Mouse (Mus musculus): ENCODE measurements around the gene Gm44579. TPM values are rescaled to one million over a fixed set of nuclear protein-coding genes. Genes with fewer than 3 reads are reported as not detected.

Gm44579 gene
- total RNA-seq (2017) = not detected in 3 replicates

DNA sequence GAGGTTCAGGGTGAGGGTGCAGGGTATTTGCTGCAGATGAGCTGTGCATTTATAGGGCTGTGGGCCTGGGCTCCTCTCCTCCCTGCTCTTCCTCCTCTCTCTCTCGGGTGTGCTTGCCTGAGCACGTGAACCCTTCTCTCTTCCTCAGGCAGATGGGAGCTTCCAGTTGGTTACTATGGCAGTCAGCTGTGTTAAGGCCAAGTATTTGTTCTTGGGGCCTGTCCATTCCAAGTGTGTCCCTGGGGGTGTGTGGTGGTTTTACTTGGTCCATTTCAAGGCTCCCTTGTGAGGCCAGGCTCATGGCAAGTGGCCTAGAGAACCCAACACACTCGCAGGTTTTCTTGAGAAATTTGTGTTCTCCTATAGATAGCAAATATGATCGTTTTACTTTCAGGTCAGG, at the start of gene Gm44579, which contains the start of gene Olfr287:
TSS of gene Gm44579 (minus strand) at position 101 of the 400 bp plus-strand sequence.
TSS of gene Olfr287 (minus strand) at position 180 of the 400 bp plus-strand sequence.
- no peak for ATAC-seq (replicated peaks; ENCODE audit: insufficient number of reproducible peaks, low FRiP score, low TSS enrichment, poor library complexity, severe bottlenecking)

DNA sequence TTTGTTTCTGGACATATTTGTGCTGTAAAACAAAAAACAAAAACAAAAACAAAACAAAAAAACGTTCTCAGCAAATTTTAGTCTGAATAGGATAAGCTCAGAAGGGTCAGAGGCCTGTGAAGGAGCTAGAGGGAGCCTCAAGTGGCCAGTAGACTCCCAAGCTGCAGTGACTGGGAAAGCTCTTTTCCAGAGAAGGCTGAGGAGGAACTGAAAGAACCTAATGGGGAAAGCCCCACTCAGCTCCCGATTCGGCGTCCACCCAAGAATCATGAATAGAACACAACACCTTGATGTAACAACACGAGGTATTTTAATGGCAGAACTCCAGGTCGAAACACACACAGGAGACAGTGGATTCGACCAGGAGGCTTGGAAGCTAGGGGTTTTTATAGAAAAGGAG, 37.0 kb upstream of the Gm44579 start:
- no peak for ATAC-seq (replicated peaks; ENCODE audit: insufficient number of reproducible peaks, low FRiP score, low TSS enrichment, poor library complexity, severe bottlenecking)

DNA sequence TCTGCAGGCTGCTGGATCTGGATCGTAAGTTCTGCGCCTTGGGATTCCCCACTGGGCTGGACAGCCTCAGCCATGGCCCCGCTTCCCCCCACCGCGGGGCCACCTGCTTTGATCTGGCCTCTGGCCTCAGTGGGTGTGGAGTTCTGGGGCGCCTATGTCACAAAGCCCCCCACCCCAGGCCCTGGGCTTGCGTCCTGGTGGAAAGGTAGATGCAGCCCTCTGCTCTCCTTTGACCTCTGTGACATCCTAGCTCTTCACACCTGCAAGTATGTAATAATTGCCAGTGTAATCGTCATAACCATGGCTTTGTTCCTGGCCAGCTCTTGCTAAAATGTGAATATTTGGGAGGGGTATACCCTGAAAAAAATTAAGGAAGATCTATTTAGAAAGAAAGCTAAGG, 36.4 kb upstream of the Gm44579 start, which contains the start of gene H1fnt:
TSS of gene H1fnt (minus strand) at position 101 of the 400 bp plus-strand sequence.
- no peak for ATAC-seq (replicated peaks; ENCODE audit: insufficient number of reproducible peaks, low FRiP score, low TSS enrichment, poor library complexity, severe bottlenecking)

DNA sequence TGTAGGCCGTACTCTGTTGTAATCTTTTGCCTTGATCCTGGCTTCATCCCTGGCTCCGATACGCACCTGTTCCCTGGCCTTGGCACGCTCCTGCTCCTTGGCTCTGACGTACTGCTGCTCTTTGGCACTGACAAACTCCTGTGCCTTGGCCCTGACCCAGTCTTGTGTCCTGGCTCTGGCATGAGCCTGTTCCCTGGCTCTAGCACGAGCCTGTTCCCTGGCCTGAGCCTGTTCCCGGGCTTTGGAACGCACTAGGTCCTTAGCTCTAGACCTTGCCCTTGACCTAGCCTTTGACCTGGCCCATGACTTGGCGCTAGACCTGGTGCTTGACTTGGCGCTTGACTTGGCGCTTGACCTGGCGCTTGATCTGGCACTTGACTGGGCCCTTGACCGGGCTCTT, 35.5 kb upstream of the Gm44579 start:
- ATAC-seq (replicated peaks; ENCODE audit: insufficient number of reproducible peaks, low FRiP score, low TSS enrichment, poor library complexity, severe bottlenecking) = no peak

DNA sequence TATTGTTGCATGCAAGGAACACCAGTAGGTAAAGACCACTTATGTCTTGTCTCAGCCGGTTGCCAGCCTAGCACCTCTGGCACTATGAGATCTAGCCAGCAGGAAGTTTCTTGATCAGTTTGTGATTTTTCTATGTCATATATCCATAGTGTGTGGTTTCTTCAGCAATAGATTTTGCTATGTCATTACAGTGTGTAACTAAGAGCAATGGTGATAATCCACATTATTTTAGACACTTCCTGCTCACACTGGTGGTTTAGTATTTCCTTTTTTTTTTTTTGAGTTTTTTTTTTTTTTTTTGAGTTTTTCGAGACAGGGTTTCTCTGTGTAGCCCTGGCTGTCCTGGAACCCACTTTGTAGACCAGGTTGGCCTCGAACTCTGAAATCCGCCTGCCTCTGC, 14.7 kb upstream of the Gm44579 start:
- ATAC-seq (replicated peaks; ENCODE audit: insufficient number of reproducible peaks, low FRiP score, low TSS enrichment, poor library complexity, severe bottlenecking) = no peak

DNA sequence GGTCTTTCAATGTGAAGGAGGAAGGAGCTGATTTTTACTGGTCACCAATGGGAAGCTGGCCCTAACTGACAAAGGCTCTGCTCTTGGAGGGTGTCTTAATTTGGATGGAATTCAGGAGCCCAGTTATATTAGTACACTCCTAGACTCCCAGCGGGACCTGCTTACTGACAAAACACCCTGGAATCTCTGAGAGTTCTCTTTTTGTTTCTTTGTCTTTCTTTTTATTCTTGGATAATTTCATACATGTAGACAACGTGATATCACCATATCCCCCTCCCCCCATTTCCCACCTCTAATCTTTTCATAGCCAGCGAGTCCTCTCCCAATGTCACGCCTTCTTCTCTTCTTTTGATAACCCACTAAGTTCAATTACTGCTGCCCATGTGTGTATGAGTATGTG, 13.6 kb upstream of the Gm44579 start, which contains the start of gene Olfr286:
TSS of gene Olfr286 (minus strand) at position 101 of the 400 bp plus-strand sequence.
- no peak for ATAC-seq (replicated peaks; ENCODE audit: insufficient number of reproducible peaks, low FRiP score, low TSS enrichment, poor library complexity, severe bottlenecking)

DNA sequence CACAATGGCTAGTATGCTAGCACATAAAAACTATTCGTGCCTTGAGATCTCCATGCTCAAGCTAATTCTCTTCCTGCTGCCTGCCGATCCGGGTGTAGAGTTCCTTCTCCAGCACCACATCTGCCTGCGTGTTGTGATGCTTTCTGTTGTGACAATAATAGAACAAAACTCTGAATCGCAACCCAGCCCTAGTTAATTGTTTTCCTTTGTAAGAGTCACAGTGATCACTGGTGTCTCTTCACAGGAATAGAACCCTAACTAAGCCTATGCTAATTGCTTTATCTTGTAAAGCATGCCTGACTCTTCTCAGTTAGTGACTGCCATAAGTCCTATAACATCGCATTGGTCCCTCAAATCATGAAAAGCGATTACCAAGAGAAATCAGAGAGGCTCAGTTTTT, 5.3 kb upstream of the Gm44579 start:
- no peak for ATAC-seq (replicated peaks; ENCODE audit: insufficient number of reproducible peaks, low FRiP score, low TSS enrichment, poor library complexity, severe bottlenecking)

DNA sequence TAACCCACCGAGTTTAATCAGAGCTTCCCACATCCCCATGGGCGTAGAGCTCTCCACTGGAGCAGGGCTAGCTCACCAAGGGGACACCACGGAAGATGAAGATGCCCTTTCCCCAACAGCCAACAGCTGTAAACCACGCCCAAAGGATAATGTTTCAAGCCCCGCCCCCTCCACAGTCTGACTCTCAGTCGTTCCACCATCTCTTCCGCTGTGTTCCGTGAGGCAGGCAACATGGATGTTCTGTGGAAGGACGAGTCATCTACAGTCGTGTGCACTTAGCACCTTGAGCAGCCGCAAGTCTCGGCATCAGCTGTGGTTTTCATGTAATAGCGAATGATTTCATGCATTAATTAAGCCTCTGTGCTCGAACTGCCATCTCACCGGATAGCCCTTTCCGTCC, 4.8 kb upstream of the Gm44579 start:
- no peak for ATAC-seq (replicated peaks; ENCODE audit: insufficient number of reproducible peaks, low FRiP score, low TSS enrichment, poor library complexity, severe bottlenecking)

DNA sequence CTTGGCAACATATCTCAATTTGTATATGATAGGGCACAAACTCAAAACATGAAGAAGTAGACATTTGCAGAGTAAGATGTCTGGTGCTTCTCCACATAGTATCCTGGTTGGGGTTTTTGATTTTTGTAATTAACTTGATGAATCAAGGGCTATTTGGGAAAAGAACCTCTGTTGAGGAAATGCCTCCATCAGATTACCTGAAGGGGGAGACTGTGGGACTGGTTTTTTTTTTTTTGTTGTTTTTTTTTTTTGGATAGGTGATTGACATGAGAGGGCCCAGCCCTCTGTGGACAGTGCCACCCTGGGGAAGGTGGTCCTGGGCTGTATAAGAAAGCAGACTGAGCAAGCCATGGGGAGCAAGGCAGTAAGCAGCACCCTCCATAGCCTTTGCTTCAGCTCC, 1.6 kb upstream of the Gm44579 start:
- ATAC-seq (replicated peaks; ENCODE audit: insufficient number of reproducible peaks, low FRiP score, low TSS enrichment, poor library complexity, severe bottlenecking) = no peak

DNA sequence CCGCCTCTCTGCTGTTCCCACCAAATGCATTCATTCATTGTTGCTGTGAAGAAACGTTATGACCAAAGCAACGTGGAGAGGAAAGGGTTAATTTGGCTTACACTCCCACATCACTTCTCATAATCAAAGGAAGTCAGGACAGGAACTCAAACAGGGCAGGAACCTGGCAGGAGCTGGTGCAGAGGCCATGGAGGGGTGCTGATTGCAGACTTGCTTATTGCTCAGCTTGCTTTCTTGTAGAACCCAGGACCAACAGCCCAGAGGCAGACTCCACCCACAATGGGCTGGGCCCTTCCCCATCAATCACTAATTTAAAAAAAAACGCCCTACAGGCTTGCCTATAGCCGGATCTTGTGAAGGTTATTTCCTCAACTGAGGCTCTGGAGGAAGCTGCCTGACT, 6.6 kb downstream of the Gm44579 start:
- ATAC-seq (replicated peaks; ENCODE audit: insufficient number of reproducible peaks, low FRiP score, low TSS enrichment, poor library complexity, severe bottlenecking) = no peak

DNA sequence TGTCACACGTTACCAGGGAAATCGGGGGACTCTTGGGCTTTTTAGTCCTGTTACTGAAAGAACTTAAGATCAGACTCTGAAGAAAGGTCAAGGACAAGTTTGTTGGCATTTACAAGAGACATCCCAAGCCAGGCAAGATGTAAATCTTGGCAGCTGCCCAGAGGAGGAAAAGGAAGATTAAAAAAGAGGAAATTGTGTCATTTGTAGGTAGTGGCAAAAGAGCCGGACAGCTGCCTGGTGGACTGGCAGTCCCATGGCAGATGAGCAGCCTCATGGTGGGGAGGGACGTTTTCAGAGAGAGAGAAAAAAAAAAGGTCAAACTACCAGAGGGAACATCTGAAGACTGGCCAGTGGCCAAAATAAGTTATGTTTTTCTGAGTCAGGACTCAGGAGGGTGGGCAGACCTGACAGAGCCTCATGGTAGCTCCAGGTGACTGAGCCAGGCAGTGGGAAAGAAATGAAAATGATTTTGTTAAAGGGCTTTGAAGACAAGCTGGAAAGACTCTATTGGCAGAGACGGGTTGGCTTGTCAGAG, 7.4 kb downstream of the Gm44579 start:
- ATAC-seq (replicated peaks; ENCODE audit: insufficient number of reproducible peaks, low FRiP score, low TSS enrichment, poor library complexity, severe bottlenecking) = no peak

DNA sequence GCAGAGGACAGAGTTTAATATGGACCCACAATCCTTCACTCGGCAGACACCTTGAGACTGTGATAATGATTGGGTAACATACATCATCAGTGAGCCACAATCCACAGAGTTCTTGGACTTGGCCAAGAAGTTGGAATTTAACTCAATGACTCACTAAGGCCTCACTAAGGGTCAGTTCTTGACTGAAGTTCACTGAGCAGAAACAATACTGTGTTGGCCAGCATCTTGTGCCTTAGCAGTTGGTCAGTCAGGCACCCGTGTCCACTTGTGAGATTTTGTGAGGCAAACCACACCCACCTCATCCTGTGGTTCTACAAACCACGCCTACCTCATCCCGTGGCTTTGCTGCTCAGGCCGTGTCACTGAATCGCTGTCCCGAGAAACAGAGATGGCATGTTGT, 11.1 kb downstream of the Gm44579 start:
- ATAC-seq (replicated peaks; ENCODE audit: insufficient number of reproducible peaks, low FRiP score, low TSS enrichment, poor library complexity, severe bottlenecking) = no peak

DNA sequence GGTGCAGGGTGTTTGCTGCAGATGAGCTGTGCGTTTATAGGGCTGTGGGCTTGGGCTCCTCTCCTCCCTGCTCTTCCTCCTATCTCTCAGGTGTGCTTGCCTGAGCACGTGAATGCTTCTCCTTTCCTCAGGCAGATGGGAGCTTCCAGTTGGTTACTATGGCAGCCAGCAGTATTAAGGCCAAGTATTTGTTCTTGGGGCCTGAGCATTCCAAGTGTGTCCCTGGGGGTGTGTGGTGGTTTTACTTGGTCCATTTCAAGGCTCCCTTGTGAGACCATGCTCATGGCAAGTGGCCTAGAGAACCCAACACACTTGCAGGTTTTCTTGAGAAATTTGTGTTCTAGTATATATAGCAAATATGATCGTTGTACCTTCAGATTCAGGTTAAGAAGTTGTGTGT, 25.3 kb downstream of the Gm44579 start, which contains the start of gene Olfr288:
TSS of gene Olfr288 (minus strand) at position 101 of the 400 bp plus-strand sequence.
- no peak for ATAC-seq (replicated peaks; ENCODE audit: insufficient number of reproducible peaks, low FRiP score, low TSS enrichment, poor library complexity, severe bottlenecking)

DNA sequence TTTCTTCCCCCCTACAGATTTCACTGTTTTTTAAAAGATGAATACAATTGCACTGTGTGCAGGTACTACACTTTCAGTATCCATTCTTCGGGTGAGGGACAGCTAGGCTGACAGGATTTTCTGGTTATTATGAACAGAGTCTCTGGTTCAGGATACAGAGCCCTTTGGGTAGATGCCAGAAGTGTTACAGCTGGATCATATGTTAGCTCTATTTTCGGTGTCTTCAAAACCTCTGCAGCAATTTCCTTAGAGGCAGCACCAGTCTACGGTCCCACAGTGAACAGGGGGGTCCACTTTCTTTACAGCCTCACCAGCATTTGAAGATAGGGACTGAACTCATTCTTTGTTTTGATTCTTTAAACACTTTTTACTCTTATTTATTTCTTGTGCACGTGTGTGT, 36.3 kb downstream of the Gm44579 start:
- ATAC-seq (replicated peaks; ENCODE audit: insufficient number of reproducible peaks, low FRiP score, low TSS enrichment, poor library complexity, severe bottlenecking) = no peak

DNA sequence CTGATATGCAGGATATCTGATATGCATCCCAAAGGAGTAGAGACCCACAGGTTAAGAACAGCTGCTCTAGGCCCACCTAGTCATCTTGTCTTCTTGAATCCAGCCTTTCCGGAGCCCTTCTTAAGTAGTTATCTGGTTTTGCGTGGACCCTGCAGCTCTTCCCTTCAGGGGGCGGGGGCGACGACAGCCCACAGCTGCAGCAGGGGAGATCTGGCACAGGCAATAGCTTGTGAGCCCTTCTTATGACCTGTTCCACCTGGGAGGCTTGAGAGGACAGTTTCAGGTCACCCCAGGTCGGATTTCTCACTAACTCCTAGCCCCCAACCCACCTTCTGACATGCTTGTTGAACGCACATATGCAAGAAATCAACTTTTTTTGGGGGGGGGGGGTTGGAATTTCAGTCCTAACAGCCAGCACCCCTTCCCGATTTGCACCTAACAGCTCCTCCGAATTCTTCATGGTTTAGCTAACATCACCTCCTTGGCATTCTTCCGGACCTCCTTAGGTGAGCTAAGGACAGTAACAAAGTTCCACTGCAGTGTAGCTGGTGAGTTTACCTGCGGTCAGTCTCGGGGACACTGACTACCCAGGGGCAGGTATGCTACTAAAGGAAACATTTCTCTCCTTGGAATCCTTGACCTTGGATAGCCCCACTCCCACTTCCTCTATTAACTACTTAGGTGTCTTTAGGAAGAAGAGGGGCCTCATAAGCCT, 38.8 kb downstream of the Gm44579 start:
- ATAC-seq (replicated peaks; ENCODE audit: insufficient number of reproducible peaks, low FRiP score, low TSS enrichment, poor library complexity, severe bottlenecking) = no peak

DNA sequence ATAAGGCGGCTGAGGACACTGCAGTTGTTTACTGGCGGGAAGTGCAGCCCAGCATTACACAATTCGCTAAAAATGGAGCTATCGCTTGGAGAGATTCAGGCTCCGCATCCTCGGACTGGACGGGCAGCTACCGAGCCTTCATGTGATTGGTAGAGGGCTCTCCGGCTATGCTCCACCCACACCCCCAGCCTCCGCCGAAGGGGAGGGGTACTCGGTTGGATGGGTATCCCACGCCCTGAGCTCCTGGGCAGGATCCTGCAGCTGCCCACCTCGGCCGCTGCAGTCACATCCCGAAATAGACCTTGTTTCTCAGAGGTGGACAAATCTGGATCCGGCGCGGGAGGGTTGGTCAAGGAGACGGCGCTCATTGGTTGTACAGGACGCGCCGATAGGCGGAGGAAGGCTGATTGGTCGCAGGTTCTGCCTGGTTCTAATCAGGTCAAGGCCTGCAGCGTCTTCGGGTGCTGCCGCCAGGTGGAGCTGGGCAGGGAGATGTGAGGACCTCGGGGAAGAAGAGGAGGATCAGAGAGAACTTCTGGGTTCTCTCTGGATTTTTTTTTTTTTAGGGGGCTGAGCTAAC, 39.6 kb downstream of the Gm44579 start:
- ATAC-seq (replicated peaks; ENCODE audit: insufficient number of reproducible peaks, low FRiP score, low TSS enrichment, poor library complexity, severe bottlenecking) = peak; percentile 95

DNA sequence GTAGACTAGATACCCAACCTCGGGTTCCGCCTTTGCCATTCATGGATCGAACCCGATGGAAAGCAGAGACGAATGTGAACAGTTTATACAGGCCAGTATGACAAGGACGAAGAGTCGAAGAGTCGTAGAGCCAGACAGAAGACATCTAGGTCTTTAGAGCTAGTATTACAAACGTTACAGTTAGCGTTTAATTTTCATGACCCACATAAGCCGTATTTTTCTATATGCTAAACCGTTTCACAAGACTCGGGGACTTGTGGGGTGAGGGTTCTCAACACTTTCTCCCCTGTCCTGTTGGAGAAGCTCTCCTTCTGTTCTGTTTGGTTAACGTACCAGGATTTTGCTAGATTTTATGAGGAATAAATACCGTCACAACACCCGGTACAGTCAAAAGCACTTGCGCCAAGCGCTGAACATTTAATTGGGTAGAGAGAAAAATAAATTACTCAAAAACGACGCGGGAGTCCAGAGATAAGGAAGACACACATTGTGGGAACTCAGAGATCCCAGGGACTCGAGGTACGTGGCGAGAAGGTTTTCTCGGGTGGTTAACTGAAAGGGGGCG, 40.1 kb downstream of the Gm44579 start:
- ATAC-seq (replicated peaks; ENCODE audit: insufficient number of reproducible peaks, low FRiP score, low TSS enrichment, poor library complexity, severe bottlenecking) = no peak

DNA sequence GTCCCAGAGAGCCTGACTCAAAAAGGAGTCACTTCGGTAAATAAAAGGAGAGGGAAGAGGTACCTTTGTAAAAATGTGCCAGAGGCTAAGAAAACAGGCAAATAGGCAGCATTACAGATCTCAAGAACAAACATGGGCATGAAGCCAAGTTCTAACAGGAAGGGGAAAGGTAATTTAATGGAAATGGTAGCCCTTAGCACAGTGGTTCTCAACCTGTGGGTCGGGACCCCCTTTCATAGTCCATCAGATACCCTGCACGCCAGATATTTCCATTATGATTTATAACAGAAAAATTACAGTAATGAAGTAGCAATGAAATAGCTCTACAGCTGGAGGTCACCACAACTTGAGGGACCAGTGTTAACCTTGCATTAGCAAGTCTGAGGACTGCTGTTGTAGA, 43.5 kb downstream of the Gm44579 start:
- no peak for ATAC-seq (replicated peaks; ENCODE audit: insufficient number of reproducible peaks, low FRiP score, low TSS enrichment, poor library complexity, severe bottlenecking)

DNA sequence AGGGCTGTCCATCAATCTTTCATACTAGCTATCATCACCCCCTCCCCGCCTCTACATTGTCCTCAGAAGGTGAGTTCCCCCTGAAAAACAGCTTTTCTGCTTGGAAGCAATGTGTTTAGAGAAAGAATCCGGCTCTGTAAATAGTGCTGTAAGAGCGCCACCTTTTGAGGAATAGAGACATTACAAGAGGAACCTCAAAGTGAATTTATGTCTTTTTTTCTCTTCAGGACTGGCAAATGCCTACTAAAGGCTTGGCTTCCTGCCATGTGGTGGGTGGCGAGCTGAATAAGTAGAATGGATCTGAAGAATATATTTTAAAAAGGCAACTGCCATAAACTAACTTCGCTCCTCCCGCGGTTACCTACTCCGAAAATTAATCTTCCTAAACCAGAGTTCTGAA, 47.0 kb downstream of the Gm44579 start:
- ATAC-seq (replicated peaks; ENCODE audit: insufficient number of reproducible peaks, low FRiP score, low TSS enrichment, poor library complexity, severe bottlenecking) = no peak

DNA sequence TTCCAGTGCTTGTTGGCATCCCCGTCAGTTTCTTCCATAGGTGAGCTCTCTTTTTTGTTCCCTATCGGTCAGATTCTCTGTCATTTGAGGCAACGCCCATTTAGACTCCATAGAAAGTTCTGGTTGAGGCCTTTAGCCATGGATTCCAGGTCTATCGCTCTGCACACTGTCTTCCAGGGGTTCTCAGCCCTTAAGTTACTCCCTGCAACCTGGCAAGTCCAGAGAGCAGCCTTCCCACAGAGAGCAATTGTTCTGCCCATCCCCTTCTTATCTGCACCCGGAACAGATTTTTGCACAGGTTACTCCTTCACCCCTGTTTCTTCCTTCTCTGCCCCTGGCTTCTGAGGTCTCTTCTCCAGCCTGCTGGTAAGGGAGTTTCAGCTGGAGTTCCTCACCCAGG, 48.7 kb downstream of the Gm44579 start:
- no peak for ATAC-seq (replicated peaks; ENCODE audit: insufficient number of reproducible peaks, low FRiP score, low TSS enrichment, poor library complexity, severe bottlenecking)

Measured in monocyte, adult 5-6 weeks (primary cell).